Mouse (Mus musculus): ENCODE measurements at regions not wholly inside any gene's neighbourhood (a gene's known extent, or its start where the extent isn't known, plus 50 kb on each side); places are given as distances from the start of the nearest gene placed in this dataset.

GRCm38 (mm10) chr4:148380562-148380961 lies 64.0 kb downstream of the Ubiad1 start:
- TF ChIP-seq CTCF (conservative IDR thresholded peaks at IDR 0.05; ENCODE audit: low read length), result peak; percentile 59
- no peak for TF ChIP-seq NANOG (IDR thresholded peaks at IDR 0.05; ENCODE audit: borderline replicate concordance, low read length)
- TF ChIP-seq POU5F1 (IDR thresholded peaks at IDR 0.05; ENCODE audit: borderline replicate concordance, low read length), result no peak
